Mouse (Mus musculus) c-Kit-positive CD71-positive TER-119-positive erythroid progenitor cells, embryonic 14.5 days (primary cell): ENCODE data around the gene Gps2.

Experiments used
- DNase-seq: peaks from one replicate; pipeline ENCODE4 v3.0.0-alpha.2; 2013; ENCODE audit warnings: low spot score

Gene Gps2

GRCm38 (mm10) chr11:69965271-69966005 is 51.8 kb downstream of the Gps2 start:
- DNase-seq: no peak
